Mouse (Mus musculus): ENCODE measurements at regions not wholly inside any gene's neighbourhood (a gene's known extent, or its start where the extent isn't known, plus 50 kb on each side); places are given as distances from the start of the nearest gene placed in this dataset.
A peak's percentile ranks its signal among the peaks of the same experiment; 100 is the strongest.

DNA sequence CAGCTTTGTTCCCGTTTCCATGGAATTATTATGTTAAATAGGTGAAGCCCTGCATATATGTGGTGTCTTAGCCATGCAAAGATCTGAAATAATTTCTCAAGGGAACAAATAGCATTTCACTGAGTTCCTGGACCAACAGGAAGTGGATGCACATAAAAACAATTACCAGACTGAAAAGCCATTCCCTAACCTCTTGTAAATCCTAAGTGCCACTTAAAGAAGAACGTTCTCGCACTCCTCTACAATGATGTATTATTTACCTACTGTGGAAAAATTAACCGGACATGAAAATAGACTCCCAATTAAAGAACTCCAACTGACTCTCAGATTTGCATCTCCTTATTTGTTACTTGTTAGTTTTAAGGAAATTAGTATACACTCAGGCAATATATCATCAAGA is 288.9 kb upstream of the Cited2 start:
- no peak overlapping the region for H3K4me3 ChIP-seq (ENCODE audit: low read length)
- H3K4me1 ChIP-seq (ENCODE audit: control insufficient read depth, insufficient read depth, low read length), result no peaks in the 10 kb centered on the region
- no peaks in the 10 kb centered on the region for H3K27me3 ChIP-seq (ENCODE audit: control insufficient read depth, insufficient read depth, low read length)
- no peaks in the 10 kb centered on the region for H3K9me3 ChIP-seq (ENCODE audit: control insufficient read depth, low read length)
- H3K27ac ChIP-seq (ENCODE audit: low read depth, low read length), result no peak overlapping the region
- no peak overlapping the region for H3K9ac ChIP-seq (ENCODE audit: low read depth, low read length)
- no peak overlapping the region for H3K4me2 ChIP-seq (replicated peaks; ENCODE audit: low read depth, low read length)
- 62% methylated on average over 4 of the region's 4 CpGs for WGBS
- H3K36me3 ChIP-seq (ENCODE audit: control insufficient read depth, insufficient read depth, low read length), result no peaks in the 10 kb centered on the region
- ATAC-seq (ENCODE audit: low FRiP score, low TSS enrichment), result no peak

DNA sequence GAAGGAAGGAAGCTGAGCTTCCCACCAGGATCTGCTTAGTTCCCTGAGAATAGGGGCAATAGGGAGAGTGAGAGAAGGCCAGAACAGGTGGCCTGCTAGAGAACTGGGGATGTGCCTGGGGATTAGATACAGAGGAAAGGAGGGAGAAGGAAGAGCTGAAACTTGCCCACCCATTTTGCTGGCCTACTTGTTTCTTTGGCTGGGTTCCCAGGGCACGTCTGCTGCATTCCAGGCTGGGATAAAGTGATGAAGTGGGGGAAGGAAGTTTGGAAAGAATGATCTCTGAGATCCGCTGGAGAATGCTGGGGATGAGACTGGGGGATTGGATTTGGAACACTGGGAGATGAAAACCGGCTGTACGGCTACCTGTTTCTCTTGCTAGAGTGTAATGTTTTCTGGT is 272.8 kb upstream of the Cited2 start:
- no peak for ATAC-seq (ENCODE audit: low FRiP score, low TSS enrichment)
- Histone ChIP-seq H3K27ac (ENCODE audit: low read depth, low read length) (no peak overlapping the region), H3K4me2 (replicated peaks; ENCODE audit: low read depth, low read length) (no peak overlapping the region), H3K9ac (ENCODE audit: low read depth, low read length) (no peak overlapping the region), H3K4me3 (ENCODE audit: low read length) (no peak overlapping the region), H3K9me3 (ENCODE audit: control insufficient read depth, low read length) (no peaks in the 10 kb centered on the region), H3K27me3 (ENCODE audit: control insufficient read depth, insufficient read depth, low read length) (no peaks in the 10 kb centered on the region), H3K4me1 (ENCODE audit: control insufficient read depth, insufficient read depth, low read length) (no peaks in the 10 kb centered on the region), H3K36me3 (ENCODE audit: control insufficient read depth, insufficient read depth, low read length) (no peaks in the 10 kb centered on the region)
- 70% methylated on average over 4 of the region's 4 CpGs for WGBS

DNA sequence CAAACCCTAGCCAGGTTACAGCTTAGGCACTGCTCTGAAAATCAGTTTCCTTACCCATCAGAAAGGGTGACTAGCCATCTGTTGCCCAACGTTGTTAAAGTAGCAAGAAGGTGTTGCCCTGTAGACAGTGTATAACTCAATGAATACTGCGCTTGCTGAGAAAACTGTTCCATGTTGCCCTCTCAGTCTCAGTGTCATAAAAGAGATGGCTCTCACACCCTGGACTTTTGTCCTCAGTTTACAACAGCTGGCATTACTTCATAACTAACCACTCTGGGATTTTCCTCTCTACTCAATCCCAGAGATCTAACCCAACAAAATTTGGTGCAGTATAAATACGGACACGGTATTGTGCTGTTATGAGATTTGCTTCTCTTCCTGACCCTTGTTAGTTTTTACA is 252.1 kb upstream of the Cited2 start:
- no peaks in the 10 kb centered on the region for H3K9me3 ChIP-seq (ENCODE audit: control insufficient read depth, low read length)
- no peak overlapping the region for H3K27ac ChIP-seq (ENCODE audit: low read depth, low read length)
- ATAC-seq (ENCODE audit: low FRiP score, low TSS enrichment), result no peak
- no peaks in the 10 kb centered on the region for H3K27me3 ChIP-seq (ENCODE audit: control insufficient read depth, insufficient read depth, low read length)
- no peak overlapping the region for H3K4me3 ChIP-seq (ENCODE audit: low read length)
- no peak overlapping the region for H3K9ac ChIP-seq (ENCODE audit: low read depth, low read length)
- 60% methylated on average over 4 of the region's 4 CpGs for WGBS
- no peak overlapping the region for H3K4me2 ChIP-seq (replicated peaks; ENCODE audit: low read depth, low read length)
- H3K4me1 ChIP-seq (ENCODE audit: control insufficient read depth, insufficient read depth, low read length), result peaks cover 6% of the 10 kb centered on the region
- no peaks in the 10 kb centered on the region for H3K36me3 ChIP-seq (ENCODE audit: control insufficient read depth, insufficient read depth, low read length)

DNA sequence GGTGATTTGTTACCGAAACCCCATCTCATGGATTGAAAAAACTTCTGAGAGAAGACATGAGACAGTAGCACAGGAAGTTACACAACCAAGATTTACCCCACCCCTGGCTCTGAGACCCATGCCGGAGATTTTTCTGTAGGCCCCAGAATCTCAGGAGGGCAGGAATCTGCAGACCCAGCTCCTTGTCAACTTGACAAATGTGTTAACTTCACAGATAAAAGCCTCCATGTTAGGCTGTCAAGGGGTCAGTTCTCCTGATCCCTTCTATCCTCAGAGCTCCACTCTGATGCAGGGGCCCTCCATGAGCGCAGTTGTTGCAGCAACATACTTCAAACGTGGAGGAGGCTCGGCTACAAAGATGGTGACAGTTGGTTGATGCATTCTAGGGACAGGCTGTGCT is 250.5 kb upstream of the Cited2 start:
- 29% methylated on average over 5 of the region's 5 CpGs for WGBS

DNA sequence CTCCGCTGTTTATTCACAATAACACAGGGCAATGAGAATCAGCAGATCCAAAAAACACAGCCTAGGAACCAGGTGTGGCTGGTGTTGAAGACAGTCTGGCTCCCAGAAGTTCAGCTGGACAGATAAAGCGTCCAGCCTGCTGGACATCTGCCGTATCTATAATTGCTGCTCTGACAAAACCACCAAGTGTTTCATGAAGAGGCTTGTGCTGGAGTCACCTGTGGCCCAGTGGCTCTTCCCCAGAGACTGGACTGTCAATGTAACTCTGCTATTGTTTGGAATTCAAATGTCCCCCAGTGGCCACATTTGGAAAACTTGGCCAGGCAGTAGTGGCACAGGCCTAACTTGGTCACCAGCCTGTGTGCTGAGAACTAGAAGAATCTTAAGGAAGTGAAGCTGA is 247.0 kb upstream of the Cited2 start:
- peaks cover 9% of the 10 kb centered on the region for H3K4me1 ChIP-seq (ENCODE audit: control insufficient read depth, insufficient read depth, low read length)
- no peak overlapping the region for H3K4me3 ChIP-seq (ENCODE audit: low read length)
- 93% methylated on average over 3 of the region's 3 CpGs for WGBS
- no peaks in the 10 kb centered on the region for H3K36me3 ChIP-seq (ENCODE audit: control insufficient read depth, insufficient read depth, low read length)
- no peak for ATAC-seq (ENCODE audit: low FRiP score, low TSS enrichment)
- no peak overlapping the region for H3K27ac ChIP-seq (ENCODE audit: low read depth, low read length)
- H3K27me3 ChIP-seq (ENCODE audit: control insufficient read depth, insufficient read depth, low read length), result no peaks in the 10 kb centered on the region
- H3K4me2 ChIP-seq (replicated peaks; ENCODE audit: low read depth, low read length), result no peak overlapping the region
- no peak overlapping the region for H3K9ac ChIP-seq (ENCODE audit: low read depth, low read length)
- no peaks in the 10 kb centered on the region for H3K9me3 ChIP-seq (ENCODE audit: control insufficient read depth, low read length)

More for the DNA sequence above, 250.5 kb upstream of the Cited2 start:
- Histone ChIP-seq H3K9me3 (ENCODE audit: control insufficient read depth, low read length) (no peaks in the 10 kb centered on the region), H3K4me1 (ENCODE audit: control insufficient read depth, insufficient read depth, low read length) (peaks cover 6% of the 10 kb centered on the region), H3K9ac (ENCODE audit: low read depth, low read length) (no peak overlapping the region), H3K27ac (ENCODE audit: low read depth, low read length) (no peak overlapping the region), H3K36me3 (ENCODE audit: control insufficient read depth, insufficient read depth, low read length) (no peaks in the 10 kb centered on the region), H3K4me2 (replicated peaks; ENCODE audit: low read depth, low read length) (no peak overlapping the region), H3K27me3 (ENCODE audit: control insufficient read depth, insufficient read depth, low read length) (no peaks in the 10 kb centered on the region), H3K4me3 (ENCODE audit: low read length) (no peak overlapping the region)
- no peak for ATAC-seq (ENCODE audit: low FRiP score, low TSS enrichment)

DNA sequence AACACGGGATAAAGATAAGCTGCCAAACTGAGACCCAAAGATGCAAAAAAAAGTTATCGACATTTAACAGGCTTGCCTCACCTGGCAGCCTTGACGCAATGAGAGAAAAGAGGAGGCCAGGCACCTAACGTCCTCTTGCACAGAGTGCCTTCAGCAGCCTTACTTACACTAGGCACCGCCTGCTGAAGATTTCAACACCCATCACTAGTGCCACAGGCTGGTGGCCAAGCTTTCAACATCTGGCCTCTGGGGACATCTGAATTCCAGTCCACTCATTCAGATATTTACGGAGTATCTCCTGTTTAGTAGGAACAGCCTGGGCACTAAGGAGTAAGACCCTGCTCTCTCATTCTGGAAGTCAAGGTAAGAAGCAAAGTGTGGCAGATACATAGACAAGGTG is 246.3 kb upstream of the Cited2 start:
- no peak overlapping the region for H3K9ac ChIP-seq (ENCODE audit: low read depth, low read length)
- no peak overlapping the region for H3K4me2 ChIP-seq (replicated peaks; ENCODE audit: low read depth, low read length)
- peaks cover 9% of the 10 kb centered on the region for H3K4me1 ChIP-seq (ENCODE audit: control insufficient read depth, insufficient read depth, low read length)
- no peaks in the 10 kb centered on the region for H3K36me3 ChIP-seq (ENCODE audit: control insufficient read depth, insufficient read depth, low read length)
- H3K9me3 ChIP-seq (ENCODE audit: control insufficient read depth, low read length), result no peaks in the 10 kb centered on the region
- no peak for ATAC-seq (ENCODE audit: low FRiP score, low TSS enrichment)
- no peak overlapping the region for H3K4me3 ChIP-seq (ENCODE audit: low read length)
- H3K27me3 ChIP-seq (ENCODE audit: control insufficient read depth, insufficient read depth, low read length), result no peaks in the 10 kb centered on the region
- WGBS, result 89% methylated on average over 6 of the region's 6 CpGs
- H3K27ac ChIP-seq (ENCODE audit: low read depth, low read length), result no peak overlapping the region

DNA sequence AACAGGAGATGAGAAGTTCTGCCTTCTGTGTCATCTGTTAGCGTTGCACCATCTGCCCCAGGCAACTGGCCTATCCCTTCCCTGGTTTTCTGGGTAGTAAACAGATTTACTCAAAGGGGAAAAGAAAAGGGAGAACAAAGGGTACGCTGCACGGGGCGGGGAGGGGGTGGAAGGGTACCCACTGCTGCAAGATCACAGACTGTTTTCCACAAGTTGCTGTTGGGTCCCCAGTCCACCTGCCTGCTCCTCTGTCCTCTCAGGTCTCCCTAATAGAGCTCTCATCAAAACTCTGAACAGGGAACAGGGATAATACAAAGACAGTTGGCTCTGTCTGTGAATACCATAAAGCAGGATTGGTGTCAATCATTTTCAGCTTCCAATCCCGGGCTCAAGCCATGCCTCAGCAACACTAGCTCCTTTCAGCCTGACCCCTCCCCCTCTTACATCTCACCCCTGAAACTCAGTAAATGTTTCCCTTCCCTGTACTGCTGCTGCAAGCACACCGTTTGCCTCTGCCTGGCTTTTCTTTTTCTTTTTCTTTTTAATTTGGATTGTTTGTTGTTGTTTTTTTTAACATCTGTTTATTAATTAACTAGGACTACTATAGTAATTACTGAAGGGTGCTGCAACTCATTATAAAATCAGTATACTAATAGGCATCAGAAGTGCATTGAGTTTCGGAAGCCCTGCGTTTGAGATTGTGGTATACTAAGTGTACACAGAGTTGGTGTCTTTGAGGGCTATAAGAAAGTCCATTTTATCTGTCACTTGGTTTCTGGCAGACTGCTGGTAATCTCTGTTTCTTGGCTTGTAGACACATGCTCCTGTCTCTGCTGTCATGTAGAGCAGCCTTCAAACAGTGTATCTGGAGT is 244.0 kb upstream of the Cited2 start:
- 0 out of 2 replicates have a peak, but pooled peaks cover 3% of the 10 kb centered on the region for H3K4me1 ChIP-seq (ENCODE audit: control insufficient read depth, insufficient read depth, low read length)
- 35% methylated on average over 8 of the region's 8 CpGs for WGBS
- H3K27me3 ChIP-seq (ENCODE audit: control insufficient read depth, insufficient read depth, low read length), result no peaks in the 10 kb centered on the region
- no peak overlapping the region for H3K9ac ChIP-seq (ENCODE audit: low read depth, low read length)
- 0 out of 2 replicates have a peak, but pooled peaks have one; percentile 43 for ATAC-seq (ENCODE audit: low FRiP score, low TSS enrichment)
- H3K4me3 ChIP-seq (ENCODE audit: low read length), result no peak overlapping the region
- H3K27ac ChIP-seq (ENCODE audit: low read depth, low read length), result no peak overlapping the region
- H3K36me3 ChIP-seq (ENCODE audit: control insufficient read depth, insufficient read depth, low read length), result no peaks in the 10 kb centered on the region
- H3K9me3 ChIP-seq (ENCODE audit: control insufficient read depth, low read length), result no peaks in the 10 kb centered on the region
- no peak overlapping the region for H3K4me2 ChIP-seq (replicated peaks; ENCODE audit: low read depth, low read length)

DNA sequence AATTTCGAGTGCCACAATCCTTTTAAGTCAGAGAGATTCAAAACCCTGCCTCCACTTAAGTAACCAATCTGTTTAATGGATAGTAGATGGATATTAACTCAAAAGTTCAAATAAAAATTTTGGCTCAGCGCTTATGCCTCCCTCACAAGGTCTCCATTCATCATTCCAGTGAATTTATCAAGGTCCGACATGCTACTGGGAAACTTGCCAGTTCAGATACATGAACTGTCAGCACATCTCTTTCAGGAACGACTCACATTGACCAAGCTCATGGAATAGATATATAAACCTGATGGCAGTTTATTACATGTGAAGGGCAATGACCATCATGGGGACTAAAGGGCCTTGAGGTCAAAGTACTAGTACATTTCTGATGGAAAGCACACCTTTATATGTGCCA is 240.3 kb upstream of the Cited2 start:
- no peaks in the 10 kb centered on the region for H3K27me3 ChIP-seq (ENCODE audit: control insufficient read depth, insufficient read depth, low read length)
- no peaks in the 10 kb centered on the region for H3K36me3 ChIP-seq (ENCODE audit: control insufficient read depth, insufficient read depth, low read length)
- ATAC-seq (ENCODE audit: low FRiP score, low TSS enrichment), result no peak
- H3K9me3 ChIP-seq (ENCODE audit: control insufficient read depth, low read length), result no peaks in the 10 kb centered on the region
- 0 out of 2 replicates have a peak, but pooled peaks cover 3% of the 10 kb centered on the region for H3K4me1 ChIP-seq (ENCODE audit: control insufficient read depth, insufficient read depth, low read length)
- H3K27ac ChIP-seq (ENCODE audit: low read depth, low read length), result no peak overlapping the region
- H3K4me3 ChIP-seq (ENCODE audit: low read length), result no peak overlapping the region
- H3K9ac ChIP-seq (ENCODE audit: low read depth, low read length), result no peak overlapping the region
- no peak overlapping the region for H3K4me2 ChIP-seq (replicated peaks; ENCODE audit: low read depth, low read length)
- WGBS, result 68% methylated on average over 4 of the region's 4 CpGs

DNA sequence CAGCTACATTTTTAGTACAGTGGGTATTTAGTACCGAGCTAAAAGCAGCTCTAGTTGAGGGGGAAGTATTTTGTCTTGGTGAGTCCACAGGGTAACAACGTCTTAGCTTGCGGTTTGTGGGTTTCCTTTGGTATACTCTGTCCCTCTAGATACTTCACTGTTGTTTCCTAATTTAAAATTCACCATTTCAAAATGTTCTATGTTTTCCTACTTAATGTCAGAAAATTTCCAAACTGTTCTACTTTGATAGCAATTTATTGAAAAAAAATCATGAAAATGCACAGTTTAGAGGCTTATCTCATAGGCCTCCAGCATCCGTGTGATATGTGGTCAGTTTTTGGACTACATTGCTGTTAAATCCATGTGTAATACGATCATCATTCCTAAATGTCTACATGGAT is 238.0 kb upstream of the Cited2 start:
- no peak for ATAC-seq (ENCODE audit: low FRiP score, low TSS enrichment)
- Histone ChIP-seq H3K36me3 (ENCODE audit: control insufficient read depth, insufficient read depth, low read length) (no peaks in the 10 kb centered on the region), H3K9me3 (ENCODE audit: control insufficient read depth, low read length) (no peaks in the 10 kb centered on the region), H3K4me1 (ENCODE audit: control insufficient read depth, insufficient read depth, low read length) (no peaks in the 10 kb centered on the region), H3K4me3 (ENCODE audit: low read length) (no peak overlapping the region), H3K4me2 (replicated peaks; ENCODE audit: low read depth, low read length) (no peak overlapping the region), H3K9ac (ENCODE audit: low read depth, low read length) (no peak overlapping the region), H3K27ac (ENCODE audit: low read depth, low read length) (no peak overlapping the region), H3K27me3 (ENCODE audit: control insufficient read depth, insufficient read depth, low read length) (no peaks in the 10 kb centered on the region)
- 77% methylated on average over 5 of the region's 5 CpGs for WGBS
